Mouse (Mus musculus) heart, embryonic 16.5 days (tissue): Measurements from ENCODE around the gene Gpr55. TPM values are rescaled to one million over a fixed set of nuclear protein-coding genes. Genes with fewer than 3 reads are reported as not detected.

ENCODE experiments used
- ATAC-seq: fragments of 200-750 bp; cut with Nextera tagmentation; replicated peaks from 2 replicates; pipeline ENCODE4 v1.8.0; 2017; ENCODE audit warnings: moderate number of reproducible peaks; ENCODE audit not compliant: insufficient read depth, low FRiP score; ENCODE audit errors: extremely low read depth
- H3K27ac ChIP-seq: fragments of 300-500 bp; sonication (generic); 2 replicates; pipeline ENCODE4 v1.5.1; 2014; ENCODE audit warnings: mild to moderate bottlenecking, low read length, control low read depth, moderate library complexity
- H3K27me3 ChIP-seq: fragments of 300-500 bp; sonication (generic); 2 replicates; pipeline ENCODE4 v1.6.1; 2014; ENCODE audit warnings: low read length, mixed read lengths; ENCODE audit not compliant: control insufficient read depth, insufficient read depth
- H3K36me3 ChIP-seq: fragments of 300-500 bp; sonication (generic); 2 replicates; pipeline ENCODE4 v1.6.1; 2014; ENCODE audit not compliant: control insufficient read depth, insufficient read depth
- H3K4me1 ChIP-seq: fragments of 300-500 bp; sonication (generic); 2 replicates; pipeline ENCODE4 v1.6.1; 2014; ENCODE audit warnings: low read length, mixed read lengths; ENCODE audit not compliant: control insufficient read depth, insufficient read depth
- H3K4me2 ChIP-seq: fragments of 300-500 bp; sonication (generic); 2 replicates; pipeline ENCODE4 v1.6.1; 2014; ENCODE audit warnings: low read depth, mild to moderate bottlenecking, control low read depth, low read length
- H3K4me3 ChIP-seq: fragments of 300-500 bp; sonication (generic); 2 replicates; pipeline ENCODE4 v1.5.1; 2014; ENCODE audit warnings: mild to moderate bottlenecking, control low read depth, low read length
- H3K9ac ChIP-seq: fragments of 300-500 bp; sonication (generic); 2 replicates; pipeline ENCODE4 v1.6.1; 2014; ENCODE audit warnings: low read length, control low read depth
- H3K9me3 ChIP-seq: fragments of 300-500 bp; sonication (generic); replicated peaks from 2 replicates; pipeline ENCODE4 v1.6.1; 2016; ENCODE audit warnings: low read length; ENCODE audit not compliant: control insufficient read depth
- WGBS: fragments of 180-500 bp; shearing (Covaris S2); extraction: QIAGEN DNeasy Blood & Tissue Kit; methylation state at CpG from one replicate; pipeline ENCODE4 v1.1.7; 2014; 5-methylcytosine and 5-hydroxymethylcytosine counted together
- polyA plus RNA-seq: library from polyadenylated mRNA; unstranded; fragments of >200 nt; fragmentation: Nextera tagmentation; extraction: Ambion mirVana; gene quantifications from 2 replicates; pipeline ENCODE4 v1.2.1, GENCODE M21; 2015

Gene Gpr55
- polyA plus RNA-seq, 1 experiment from 2014 or later = 0.18 TPM

- Histone ChIP-seq H3K4me2 (no peak overlapping the region), H3K9ac (no peak overlapping the region), H3K36me3 (no peaks in the 10 kb centered on the region), H3K4me1 (no peaks in the 10 kb centered on the region), H3K27ac (no peak overlapping the region), H3K27me3 (no peaks in the 10 kb centered on the region), H3K9me3 (no peaks in the 10 kb centered on the region), H3K4me3 (no peak overlapping the region)
- 69% methylated on average over 1 of the region's 1 CpGs for WGBS
- no peak for ATAC-seq
These were observed 8.3 kb upstream of the Gpr55 start for GRCm38 (mm10) chr1:85969081-85969480.

DNA sequence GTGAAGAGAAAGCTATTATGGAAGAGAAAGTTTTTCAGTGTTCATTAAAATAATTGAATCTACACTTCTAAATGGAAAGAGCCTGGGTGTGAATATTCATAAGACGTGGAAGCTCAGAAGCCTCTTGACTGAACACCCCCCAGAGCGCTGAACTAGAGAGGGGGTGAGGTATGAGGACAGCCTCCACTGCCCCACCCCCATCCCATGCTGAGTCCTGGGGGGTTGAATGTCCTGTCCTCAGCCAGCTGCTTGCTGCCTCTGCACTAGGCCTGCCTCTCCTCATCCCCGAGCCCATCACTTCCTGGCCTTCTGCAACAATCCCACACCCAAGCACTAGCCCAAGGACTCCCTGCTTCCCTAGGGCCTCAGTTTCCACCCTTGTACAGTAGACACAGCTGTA, 5.0 kb upstream of the Gpr55 start:
- Histone ChIP-seq H3K27me3 (no peaks in the 10 kb centered on the region), H3K9me3 (no peaks in the 10 kb centered on the region), H3K9ac (no peak overlapping the region), H3K27ac (no peak overlapping the region), H3K4me1 (no peaks in the 10 kb centered on the region), H3K4me2 (no peak overlapping the region), H3K36me3 (no peaks in the 10 kb centered on the region), H3K4me3 (no peak overlapping the region)
- no peak for ATAC-seq
- 68% methylated on average over 3 of the region's 3 CpGs for WGBS

DNA sequence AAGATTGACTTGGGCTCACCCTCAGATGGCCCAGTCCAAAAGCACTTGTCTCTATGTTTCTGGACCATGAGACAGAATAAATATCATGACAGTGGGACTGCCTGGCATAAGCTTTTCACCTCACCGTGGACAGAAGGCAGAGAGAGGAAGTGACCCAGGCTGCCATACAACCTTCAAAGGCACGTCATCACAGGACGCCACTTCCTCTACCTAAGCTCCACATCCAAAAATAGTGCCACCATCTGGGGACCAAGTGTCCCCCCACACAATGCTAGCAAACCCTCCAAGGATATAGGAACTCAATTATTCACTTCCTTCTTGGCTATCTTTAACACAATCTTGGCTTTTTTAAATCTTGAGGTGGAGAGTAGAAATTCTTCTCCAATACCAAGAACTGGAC, 1.3 kb upstream of the Gpr55 start:
- Histone ChIP-seq H3K4me3 (no peak overlapping the region), H3K36me3 (no peaks in the 10 kb centered on the region), H3K9ac (no peak overlapping the region), H3K4me2 (no peak overlapping the region), H3K27me3 (no peaks in the 10 kb centered on the region), H3K9me3 (no peaks in the 10 kb centered on the region), H3K4me1 (peaks cover 31% of the 10 kb centered on the region), H3K27ac (no peak overlapping the region)
- no peak for ATAC-seq
- 53% methylated on average over 3 of the region's 3 CpGs for WGBS

DNA sequence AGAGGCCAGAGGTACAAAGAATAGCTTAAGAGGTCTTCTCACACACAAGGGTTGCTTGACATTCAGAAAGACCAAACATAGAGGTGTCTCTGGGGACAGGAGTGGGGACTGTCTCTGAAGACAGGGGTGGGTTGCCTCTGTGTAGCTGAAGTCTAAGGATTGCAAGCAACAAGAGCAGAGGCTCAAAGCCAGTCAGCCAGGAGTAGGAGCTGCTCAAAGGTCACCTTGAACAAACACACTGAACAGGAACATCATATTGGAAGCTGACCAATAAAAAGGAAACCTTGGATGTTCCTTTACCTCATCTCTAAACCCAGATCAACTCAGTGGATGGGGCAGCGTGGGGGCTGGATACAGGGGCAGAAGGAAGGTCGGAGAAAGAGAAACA, 924 bp downstream of the Gpr55 start:
- Histone ChIP-seq H3K4me2 (no peak overlapping the region), H3K36me3 (no peaks in the 10 kb centered on the region), H3K9ac (no peak overlapping the region), H3K9me3 (no peaks in the 10 kb centered on the region), H3K4me1 (peaks cover 42% of the 10 kb centered on the region), H3K4me3 (no peak overlapping the region), H3K27ac (no peak overlapping the region), H3K27me3 (no peaks in the 10 kb centered on the region)
- ATAC-seq = no peak
- WGBS = 75% methylated on average over 2 of the region's 2 CpGs

DNA sequence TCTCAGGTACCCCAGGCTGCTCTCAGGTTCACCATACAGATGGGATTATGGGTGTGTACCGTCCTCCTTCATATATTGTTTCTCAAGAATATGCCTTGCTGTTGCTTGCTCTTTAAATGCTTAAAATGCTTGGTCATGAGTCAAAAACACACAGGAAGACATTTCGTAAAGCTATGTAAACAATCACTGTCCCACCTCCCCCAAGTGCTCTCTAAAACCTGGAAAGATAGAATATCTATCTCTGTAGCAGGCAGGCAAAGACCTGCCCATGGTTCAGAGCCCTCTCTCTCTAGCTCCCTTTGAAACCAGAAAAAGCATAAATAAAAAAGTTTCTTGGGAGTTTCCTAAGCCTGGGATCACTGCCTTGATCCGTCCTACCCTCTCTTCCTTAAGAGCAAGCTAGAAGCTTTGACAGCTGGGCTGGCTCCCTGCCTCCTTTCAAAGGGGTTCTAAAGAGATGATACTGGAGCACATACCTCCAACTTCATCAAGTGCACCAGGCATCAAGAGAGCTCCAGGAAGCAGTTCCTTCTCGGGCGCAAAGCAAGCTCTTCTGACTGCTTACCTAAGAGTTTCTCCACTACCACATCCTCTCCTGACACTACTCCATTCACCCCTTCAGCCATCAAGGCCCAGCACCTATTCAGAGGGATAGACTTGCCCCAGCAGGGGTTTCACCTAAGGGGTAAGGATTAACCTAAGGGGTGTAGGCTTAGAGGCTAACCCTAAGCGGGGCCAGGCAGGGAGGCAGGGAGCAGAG, 1.5 kb downstream of the Gpr55 start:
- H3K9me3 ChIP-seq = no peaks in the 10 kb centered on the region
- peaks cover 42% of the 10 kb centered on the region for H3K4me1 ChIP-seq
- no peaks in the 10 kb centered on the region for H3K36me3 ChIP-seq
- no peak overlapping the region for H3K4me3 ChIP-seq
- H3K27me3 ChIP-seq = no peaks in the 10 kb centered on the region
- H3K9ac ChIP-seq = no peak overlapping the region
- H3K27ac ChIP-seq = peak overlapping the region; percentile 83
- H3K4me2 ChIP-seq = no peak overlapping the region
- 59% methylated on average over 6 of the region's 6 CpGs for WGBS
- no peak for ATAC-seq

DNA sequence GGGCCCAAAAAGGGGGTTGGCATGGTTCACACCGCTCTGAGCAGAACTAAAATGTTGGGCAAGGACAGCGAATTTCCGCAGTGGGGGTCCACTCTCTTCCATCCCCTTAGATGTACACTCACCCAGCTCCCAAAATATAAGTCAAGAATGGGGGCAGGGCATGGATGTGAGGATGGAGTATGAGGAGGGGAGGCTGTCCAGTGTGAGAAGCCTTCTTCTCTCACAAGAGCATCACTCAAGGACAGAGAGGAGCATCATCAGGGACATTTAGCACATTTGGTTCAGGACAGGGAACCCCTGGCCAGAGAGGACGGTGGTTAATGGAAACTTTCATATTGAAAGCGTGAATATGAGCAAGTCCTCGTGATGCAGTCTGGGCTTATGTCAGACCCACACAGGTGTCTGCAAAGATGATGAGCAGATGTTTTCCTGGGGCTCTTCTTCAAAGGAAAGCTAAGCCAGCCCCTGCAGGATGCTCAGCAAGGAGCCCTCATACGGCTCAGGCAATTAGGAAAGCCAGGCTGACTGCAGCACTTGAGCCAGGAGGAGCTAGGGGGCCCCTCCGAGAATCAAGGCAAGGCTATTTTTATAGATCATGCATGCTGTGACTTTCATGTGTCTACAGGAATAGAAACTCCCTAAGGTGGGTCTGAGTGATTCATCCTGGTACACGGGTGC, 2.7 kb downstream of the Gpr55 start:
- Histone ChIP-seq H3K36me3 (no peaks in the 10 kb centered on the region), H3K4me2 (peak overlapping the region; percentile 51), H3K9me3 (no peaks in the 10 kb centered on the region), H3K4me1 (peaks cover 48% of the 10 kb centered on the region), H3K27ac (peak overlapping the region; percentile 83), H3K27me3 (no peaks in the 10 kb centered on the region), H3K4me3 (0 out of 2 replicates have a peak overlapping the region, but pooled peaks have one; percentile 12), H3K9ac (0 out of 2 replicates have a peak overlapping the region, but pooled peaks have one; percentile 30)
- WGBS = 42% methylated on average over 9 of the region's 9 CpGs
- peak; percentile 55; the same call in 1 of the 2 replicates for ATAC-seq

- 40% methylated on average over 5 of the region's 5 CpGs for WGBS
- H3K36me3 ChIP-seq = no peaks in the 10 kb centered on the region
- H3K9ac ChIP-seq = no peak overlapping the region; the same call in 1 of the 2 replicates
- no peaks in the 10 kb centered on the region for H3K9me3 ChIP-seq
- H3K4me1 ChIP-seq = peaks cover 48% of the 10 kb centered on the region
- H3K4me2 ChIP-seq = no peak overlapping the region
- no peak overlapping the region for H3K27ac ChIP-seq
- no peak overlapping the region for H3K4me3 ChIP-seq
- no peak for ATAC-seq
- H3K27me3 ChIP-seq = no peaks in the 10 kb centered on the region
These were observed 3.5 kb downstream of the Gpr55 start for GRCm38 (mm10) chr1:85957290-85957689.

DNA sequence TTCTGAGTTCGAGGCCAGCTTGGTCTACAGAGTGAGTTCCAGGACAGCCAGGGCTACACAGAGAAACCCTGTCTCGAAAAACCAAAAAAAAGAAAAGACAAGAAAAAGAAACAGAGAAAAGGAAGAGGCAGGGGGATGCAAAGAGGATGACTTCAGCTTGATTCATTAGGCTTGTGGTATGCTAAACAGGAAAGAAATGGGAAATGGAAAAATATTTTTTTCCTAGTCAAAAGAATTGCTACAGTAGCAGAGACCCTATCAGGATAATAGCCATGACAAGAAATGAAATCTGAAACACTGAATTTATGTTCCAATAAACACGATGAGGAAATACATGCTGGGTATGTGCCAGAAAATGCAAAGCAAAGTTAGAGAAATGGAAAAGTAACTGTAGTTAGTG, 5.7 kb downstream of the Gpr55 start:
- no peak overlapping the region for H3K4me2 ChIP-seq
- no peaks in the 10 kb centered on the region for H3K9me3 ChIP-seq
- WGBS = 69% methylated on average over 3 of the region's 3 CpGs
- ATAC-seq = no peak
- no peak overlapping the region for H3K27ac ChIP-seq
- no peaks in the 10 kb centered on the region for H3K36me3 ChIP-seq
- no peak overlapping the region for H3K4me3 ChIP-seq
- H3K27me3 ChIP-seq = no peaks in the 10 kb centered on the region
- H3K9ac ChIP-seq = no peak overlapping the region
- H3K4me1 ChIP-seq = peaks cover 48% of the 10 kb centered on the region

DNA sequence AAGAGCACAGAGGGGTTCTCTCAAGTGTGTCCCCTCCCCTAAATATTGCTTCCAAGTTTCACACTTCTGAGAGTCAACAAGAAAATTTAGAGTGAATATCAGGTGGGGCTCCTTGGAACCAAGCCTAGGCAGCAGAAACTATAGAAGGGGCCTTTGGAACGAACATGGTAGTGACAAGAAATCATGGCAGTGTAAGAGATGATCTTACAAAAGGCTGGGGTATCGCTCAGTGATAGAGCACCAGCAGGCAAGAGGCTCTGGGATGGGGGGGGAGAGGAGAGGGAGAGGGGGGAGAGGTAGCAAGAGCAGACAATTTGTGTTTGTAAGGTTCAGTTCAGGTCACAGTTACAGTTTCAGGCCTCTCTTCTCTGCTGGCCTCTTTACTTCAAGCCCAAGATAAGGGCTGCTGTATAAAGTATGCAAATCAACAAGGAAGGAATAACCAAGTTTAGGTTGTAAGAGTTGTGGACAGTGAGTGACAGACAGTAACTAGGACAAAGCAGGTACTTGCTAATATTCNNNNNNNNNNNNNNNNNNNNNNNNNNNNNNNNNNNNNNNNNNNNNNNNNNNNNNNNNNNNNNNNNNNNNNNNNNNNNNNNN, 11.6 kb downstream of the Gpr55 start:
- Histone ChIP-seq H3K4me3 (no peak overlapping the region), H3K4me2 (no peak overlapping the region), H3K9ac (no peak overlapping the region), H3K9me3 (no peaks in the 10 kb centered on the region), H3K27ac (no peak overlapping the region), H3K36me3 (no peaks in the 10 kb centered on the region), H3K27me3 (no peaks in the 10 kb centered on the region), H3K4me1 (peaks cover 6% of the 10 kb centered on the region)
- no peak for ATAC-seq
- WGBS = 69% methylated on average over 2 of the region's 2 CpGs
